Mouse (Mus musculus): ENCODE measurements around the gene Arsg. TPM values are rescaled to one million over a fixed set of nuclear protein-coding genes. Genes with fewer than 3 reads are reported as not detected.
"Not testable (repeated sequence)": the region's sequence is repeated elsewhere in the genome, so short reads cannot be mapped to it uniquely, and the experiment has no call there.

The Arsg gene
- polyA plus RNA-seq, 1 experiment from 2014 or later = 5.4 TPM

DNA sequence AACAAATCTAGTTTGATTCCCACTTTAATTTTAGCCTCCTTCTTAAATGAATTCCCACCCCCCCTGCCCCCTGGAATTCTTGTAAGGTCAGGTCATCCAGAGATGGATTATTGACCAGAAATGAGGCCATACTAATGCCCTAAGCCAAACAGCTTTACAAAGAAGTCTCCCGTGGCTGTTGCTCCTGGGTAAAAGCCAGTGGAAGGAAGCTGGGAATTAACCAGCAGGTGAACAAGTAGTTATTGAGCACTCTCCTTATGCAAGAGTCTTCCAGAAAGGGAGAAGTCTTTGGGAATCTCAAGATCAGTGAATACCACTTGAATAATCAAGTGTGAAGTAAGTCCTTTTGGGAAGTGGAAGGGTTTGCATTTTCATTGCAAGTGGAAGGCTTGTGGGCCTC lies 13.9 kb downstream of the Arsg start:
- H3K27ac ChIP-seq = no peak overlapping the region
- no peaks in the 10 kb centered on the region for H3K9me3 ChIP-seq (replicated peaks)
- H3K27me3 ChIP-seq = no peaks in the 10 kb centered on the region
- no peaks in the 10 kb centered on the region for H3K36me3 ChIP-seq
- WGBS = 50% methylated on average over 1 of the region's 1 CpGs
- no peak overlapping the region for H3K4me2 ChIP-seq
- no peak overlapping the region for H3K4me3 ChIP-seq (replicated peaks)
- no peak for ATAC-seq (replicated peaks; ENCODE audit: low FRiP score)
- H3K9ac ChIP-seq = no peak overlapping the region
- 0 out of 2 replicates have a peak, but pooled peaks cover 7% of the 10 kb centered on the region for H3K4me1 ChIP-seq

DNA sequence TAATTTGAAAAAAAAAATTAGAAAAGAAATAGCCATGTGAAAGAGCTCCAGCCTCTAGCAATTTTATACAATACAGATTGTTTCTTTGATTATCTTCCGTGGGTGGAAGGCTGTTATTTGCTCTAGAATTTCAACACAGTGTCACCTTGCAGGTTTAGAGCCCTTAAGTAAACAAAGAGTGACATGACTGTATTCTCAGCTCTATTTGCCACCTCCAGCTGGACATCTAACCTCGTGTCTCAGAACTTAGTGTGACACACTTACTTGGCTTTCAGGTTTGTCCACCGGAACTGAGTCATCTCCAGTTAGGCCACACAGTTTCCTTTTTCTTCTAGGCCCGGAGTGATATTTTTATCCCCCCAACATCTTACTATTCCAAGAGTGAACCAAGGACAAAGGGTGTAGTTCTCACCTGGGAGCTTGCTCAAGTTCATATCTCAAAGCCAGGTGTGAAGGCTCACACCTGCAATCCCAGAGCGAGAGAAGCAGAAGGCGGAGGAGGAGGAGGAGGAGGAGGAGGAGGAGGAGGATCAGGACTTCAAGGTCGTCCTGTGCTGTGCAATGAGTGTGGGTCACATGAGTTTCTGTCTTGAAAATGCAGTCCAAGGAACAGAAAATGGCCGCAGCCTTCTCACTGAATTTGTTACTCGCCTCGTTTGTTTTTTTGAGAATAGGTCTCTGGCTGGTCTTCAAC lies 15.0 kb downstream of the Arsg start:
- H3K36me3 ChIP-seq = no peaks in the 10 kb centered on the region
- H3K27ac ChIP-seq = no peak overlapping the region
- no peak overlapping the region for H3K4me2 ChIP-seq
- no peaks in the 10 kb centered on the region for H3K27me3 ChIP-seq
- no peak overlapping the region for H3K9ac ChIP-seq
- 0 out of 2 replicates have a peak, but pooled peaks cover 7% of the 10 kb centered on the region for H3K4me1 ChIP-seq
- no peak for ATAC-seq (replicated peaks; ENCODE audit: low FRiP score)
- no peak overlapping the region for H3K4me3 ChIP-seq (replicated peaks)
- H3K9me3 ChIP-seq (replicated peaks) = no peaks in the 10 kb centered on the region
- WGBS = 64% methylated on average over 10 of the region's 10 CpGs

GRCm38 (mm10) chr11:109489763-109490162 lies 16.6 kb downstream of the Arsg start:
- no peaks in the 10 kb centered on the region for H3K27me3 ChIP-seq

GRCm38 (mm10) chr11:109491844-109492243 lies 18.7 kb downstream of the Arsg start:
- no peak for ATAC-seq (replicated peaks; ENCODE audit: low FRiP score)
- Histone ChIP-seq H3K27ac (no peak overlapping the region), H3K27me3 (no peaks in the 10 kb centered on the region), H3K4me3 (replicated peaks) (no peak overlapping the region), H3K9ac (no peak overlapping the region), H3K9me3 (replicated peaks) (no peaks in the 10 kb centered on the region), H3K4me2 (no peak overlapping the region), H3K36me3 (no peaks in the 10 kb centered on the region), H3K4me1 (peaks cover 27% of the 10 kb centered on the region)
- WGBS = 81% methylated on average over 4 of the region's 4 CpGs

More at GRCm38 (mm10) chr11:109489763-109490162, 16.6 kb downstream of the Arsg start:
- no peak overlapping the region for H3K9ac ChIP-seq
- H3K27ac ChIP-seq = no peak overlapping the region
- no peaks in the 10 kb centered on the region for H3K36me3 ChIP-seq
- H3K4me2 ChIP-seq = no peak overlapping the region
- H3K4me1 ChIP-seq = peaks cover 13% of the 10 kb centered on the region
- 69% methylated on average over 2 of the region's 2 CpGs for WGBS
- H3K4me3 ChIP-seq (replicated peaks) = no peak overlapping the region
- ATAC-seq (replicated peaks; ENCODE audit: low FRiP score) = no peak
- no peaks in the 10 kb centered on the region for H3K9me3 ChIP-seq (replicated peaks)

- H3K9ac ChIP-seq; ATAC-seq (replicated peaks; ENCODE audit: low FRiP score); H3K36me3 ChIP-seq; H3K4me3 ChIP-seq (replicated peaks); H3K4me2 ChIP-seq; H3K27me3 ChIP-seq; H3K9me3 ChIP-seq (replicated peaks); H3K27ac ChIP-seq: not testable (repeated sequence)
- 48% methylated on average over 8 of the region's 8 CpGs for WGBS
- peaks cover 35% of the 10 kb centered on the region for H3K4me1 ChIP-seq
Observed at GRCm38 (mm10) chr11:109492847-109493464, 19.8 kb downstream of the Arsg start.

DNA sequence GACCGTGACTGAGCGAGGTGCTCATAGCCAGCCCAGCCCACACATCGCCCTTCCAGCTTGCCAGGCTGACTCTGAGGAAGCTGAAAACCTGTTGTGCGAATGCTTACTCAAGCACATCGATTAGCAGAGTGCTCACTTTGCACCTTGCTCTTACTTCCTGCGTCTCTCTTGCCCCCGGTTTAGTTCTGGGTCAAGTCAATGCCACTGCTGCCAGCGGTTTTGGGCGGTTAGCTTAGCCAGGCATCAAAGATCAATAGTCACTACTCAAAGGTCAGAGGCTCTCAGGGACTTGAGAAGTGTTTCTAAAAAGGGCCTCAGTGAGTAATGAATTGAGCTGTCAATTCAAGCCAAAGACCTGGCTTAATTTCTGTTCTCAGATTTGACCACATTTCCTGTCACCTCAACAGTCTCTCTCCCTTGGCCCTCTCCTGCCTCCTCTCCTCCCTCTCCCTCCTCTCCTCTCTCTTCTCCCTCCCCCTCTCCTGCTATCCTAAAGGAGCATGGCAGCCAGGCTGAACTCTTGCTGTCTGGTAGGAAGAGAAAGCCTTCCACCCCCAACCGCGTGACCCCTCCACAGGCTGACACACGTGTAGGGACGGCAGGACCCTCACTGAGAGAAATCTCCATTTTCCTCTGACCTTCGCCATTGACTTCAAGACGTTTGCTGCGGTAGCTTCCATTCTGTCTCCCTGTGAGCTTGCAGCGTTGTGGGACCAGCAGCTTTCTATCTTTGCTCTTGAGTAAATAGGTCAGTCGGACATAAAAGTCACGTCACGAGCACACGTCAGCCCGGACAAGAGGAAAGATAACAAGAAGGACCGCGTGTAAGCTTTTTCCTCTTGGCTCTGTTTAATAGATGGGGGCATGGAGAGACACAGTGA lies 22.0 kb downstream of the Arsg start:
- Histone ChIP-seq H3K27ac (peak overlapping the region; percentile 85), H3K4me2 (peak overlapping the region; percentile 43), H3K4me1 (peaks cover 43% of the 10 kb centered on the region), H3K27me3 (no peaks in the 10 kb centered on the region), H3K4me3 (replicated peaks) (0 out of 2 replicates have a peak overlapping the region, but pooled peaks have one; percentile 8), H3K9ac (no peak overlapping the region), H3K9me3 (replicated peaks) (no peaks in the 10 kb centered on the region), H3K36me3 (no peaks in the 10 kb centered on the region)
- 16% methylated on average over 24 of the region's 24 CpGs for WGBS
- peak; percentile 66 for ATAC-seq (replicated peaks; ENCODE audit: low FRiP score)

DNA sequence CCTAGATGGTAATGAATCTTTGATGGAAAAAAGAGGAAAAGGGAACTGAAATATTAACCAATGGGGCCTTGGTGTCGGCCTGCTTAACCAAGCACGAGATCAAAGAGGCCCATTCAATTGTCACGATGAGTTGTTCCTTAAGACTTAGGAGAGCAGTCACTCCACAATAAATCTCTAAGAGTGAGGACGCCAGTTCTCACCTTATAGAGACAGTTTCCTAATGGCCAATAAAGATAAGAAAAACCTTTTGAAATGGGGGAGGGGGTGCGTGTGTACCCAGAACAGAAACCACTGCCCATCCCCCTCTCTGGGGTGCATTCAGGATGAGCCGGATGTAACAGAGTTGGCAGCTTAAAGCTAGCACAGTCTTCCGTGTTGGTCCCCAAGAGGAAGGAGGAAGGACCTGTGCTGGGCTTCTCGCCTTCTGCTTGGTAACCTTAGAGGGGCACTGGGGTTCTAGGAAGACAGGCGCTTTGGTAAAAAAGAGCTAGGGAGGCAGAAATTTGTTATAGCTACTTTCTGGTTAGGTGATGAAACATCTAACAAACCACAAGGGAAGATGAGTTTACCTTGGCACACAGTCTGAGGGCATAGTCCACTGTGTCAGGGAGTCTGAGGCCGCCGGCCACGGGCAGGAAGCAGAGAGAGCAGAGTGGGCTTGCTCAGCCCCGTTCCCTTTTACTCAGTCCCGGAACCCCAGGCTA lies 22.7 kb downstream of the Arsg start:
- Histone ChIP-seq H3K4me3 (replicated peaks) (no peak overlapping the region), H3K9me3 (replicated peaks) (no peaks in the 10 kb centered on the region), H3K27ac (peak overlapping the region; percentile 85), H3K36me3 (no peaks in the 10 kb centered on the region), H3K4me2 (peak overlapping the region; percentile 43), H3K27me3 (no peaks in the 10 kb centered on the region), H3K9ac (no peak overlapping the region), H3K4me1 (peaks cover 43% of the 10 kb centered on the region)
- 12% methylated on average over 14 of the region's 14 CpGs for WGBS
- ATAC-seq (replicated peaks; ENCODE audit: low FRiP score) = peak; percentile 47

- 57% methylated on average over 7 of the region's 7 CpGs for WGBS
- H3K27ac ChIP-seq = peak overlapping the region; percentile 85
- H3K4me1 ChIP-seq = peaks cover 43% of the 10 kb centered on the region
- H3K4me3 ChIP-seq (replicated peaks) = no peak overlapping the region
- peak overlapping the region; percentile 43 for H3K4me2 ChIP-seq
- ATAC-seq (replicated peaks; ENCODE audit: low FRiP score) = no peak
- no peaks in the 10 kb centered on the region for H3K36me3 ChIP-seq
- H3K27me3 ChIP-seq = no peaks in the 10 kb centered on the region
- no peaks in the 10 kb centered on the region for H3K9me3 ChIP-seq (replicated peaks)
- H3K9ac ChIP-seq = no peak overlapping the region
Observed at GRCm38 (mm10) chr11:109496475-109496993, 23.4 kb downstream of the Arsg start.

DNA sequence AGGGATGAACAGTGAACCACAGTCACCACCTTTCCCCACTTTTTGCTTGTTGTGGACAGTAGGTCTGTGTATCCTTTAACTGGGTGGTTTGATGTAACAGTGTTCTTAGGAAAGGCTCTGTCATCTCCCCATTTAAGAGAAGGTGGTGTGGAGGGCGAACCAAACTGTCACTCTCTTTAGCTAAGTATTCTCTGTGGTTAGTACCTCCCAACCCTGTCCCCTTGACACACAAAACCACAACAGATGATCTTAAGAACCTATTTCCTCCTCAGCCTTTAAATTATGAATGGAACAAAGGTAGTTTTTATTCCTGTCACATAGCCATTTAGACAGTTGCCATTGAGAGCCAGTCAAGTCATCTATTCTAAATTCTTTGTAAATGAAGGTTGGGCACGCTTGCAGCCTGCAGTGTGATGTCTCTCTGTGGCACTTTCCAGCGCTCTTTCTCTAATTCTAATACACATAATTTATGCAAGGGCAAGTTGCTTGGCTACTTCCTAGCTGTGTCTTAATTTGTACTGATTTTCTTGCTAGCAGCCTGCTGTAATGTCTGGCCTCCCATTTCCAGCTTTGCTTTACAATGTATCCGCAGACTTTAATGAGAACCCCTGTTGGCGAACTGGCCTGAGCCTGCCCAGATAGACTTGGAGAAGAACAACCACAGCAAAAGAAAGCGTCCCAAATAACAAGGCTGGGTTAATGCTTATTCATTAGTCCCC lies 24.0 kb downstream of the Arsg start:
- Histone ChIP-seq H3K4me1 (peaks cover 43% of the 10 kb centered on the region), H3K27ac (no peak overlapping the region), H3K27me3 (no peaks in the 10 kb centered on the region), H3K4me2 (no peak overlapping the region), H3K9me3 (replicated peaks) (no peaks in the 10 kb centered on the region), H3K9ac (no peak overlapping the region), H3K36me3 (no peaks in the 10 kb centered on the region), H3K4me3 (replicated peaks) (no peak overlapping the region)
- 73% methylated on average over 6 of the region's 6 CpGs for WGBS
- no peak for ATAC-seq (replicated peaks; ENCODE audit: low FRiP score)

DNA sequence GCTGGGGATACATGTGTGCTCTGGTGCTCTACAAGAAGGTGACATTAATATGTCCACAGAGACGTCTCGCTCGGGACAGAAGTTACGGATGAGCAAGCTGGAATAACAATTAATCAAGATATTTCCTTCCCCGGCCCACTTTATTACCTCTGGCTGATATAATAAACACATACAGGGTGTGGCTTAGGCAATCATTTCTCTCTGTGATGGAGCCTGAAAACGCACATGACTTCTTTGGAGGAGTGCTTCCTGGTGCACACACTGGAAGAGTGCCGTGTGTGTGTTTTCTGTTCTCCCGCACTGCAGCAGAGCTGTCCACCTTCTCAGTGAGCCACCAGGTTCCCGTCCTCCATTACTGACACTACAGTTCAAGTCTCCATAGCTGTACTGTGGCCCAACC lies 24.8 kb downstream of the Arsg start:
- Histone ChIP-seq H3K4me3 (replicated peaks) (no peak overlapping the region), H3K27me3 (no peaks in the 10 kb centered on the region), H3K27ac (peak overlapping the region; percentile 57), H3K9ac (no peak overlapping the region), H3K4me1 (peaks cover 43% of the 10 kb centered on the region), H3K4me2 (no peak overlapping the region), H3K36me3 (no peaks in the 10 kb centered on the region), H3K9me3 (replicated peaks) (no peaks in the 10 kb centered on the region)
- ATAC-seq (replicated peaks; ENCODE audit: low FRiP score) = no peak
- WGBS = 38% methylated on average over 9 of the region's 9 CpGs

- Histone ChIP-seq H3K9ac (no peak overlapping the region), H3K36me3 (no peaks in the 10 kb centered on the region), H3K27ac (no peak overlapping the region), H3K4me3 (replicated peaks) (no peak overlapping the region), H3K9me3 (replicated peaks) (no peaks in the 10 kb centered on the region), H3K4me2 (no peak overlapping the region), H3K27me3 (no peaks in the 10 kb centered on the region), H3K4me1 (peaks cover 38% of the 10 kb centered on the region)
- ATAC-seq (replicated peaks; ENCODE audit: low FRiP score) = no peak
- 80% methylated on average over 5 of the region's 5 CpGs for WGBS
Observed at GRCm38 (mm10) chr11:109500206-109500605, 27.0 kb downstream of the Arsg start.
